Mouse (Mus musculus): Measurements from ENCODE around the gene Fstl5.
"Not testable (repeated sequence)": the region's sequence is repeated elsewhere in the genome, so short reads cannot be mapped to it uniquely, and the experiment has no call there.

Fstl5 gene

GRCm38 (mm10) chr3:76074060-76074707, at the start of gene Fstl5:
Fstl5 (plus strand) TSS chr3:76074270.
- DNase-seq (ENCODE audit: low spot score) = peak; percentile 62

DNA sequence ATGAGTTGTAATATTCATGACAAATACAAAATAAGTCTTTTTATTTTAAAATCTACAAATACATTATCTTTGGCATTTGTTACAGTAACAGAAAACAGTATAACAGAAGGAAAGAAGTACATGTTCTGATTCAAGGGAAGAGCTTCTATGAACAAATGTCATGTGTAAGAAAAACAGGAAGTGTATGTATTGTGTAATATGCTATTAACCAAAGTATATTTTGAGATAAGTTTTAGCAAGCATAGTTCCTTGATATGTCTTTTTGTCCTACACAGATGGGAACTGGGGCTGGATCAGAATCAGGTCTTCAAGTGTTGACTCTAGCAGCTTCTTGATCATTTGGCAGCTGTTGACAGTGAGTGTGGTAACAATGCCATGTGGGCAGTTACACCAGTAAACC, 48.5 kb upstream of the Fstl5 start:
- no peak for DNase-seq (ENCODE audit: low spot score)

DNA sequence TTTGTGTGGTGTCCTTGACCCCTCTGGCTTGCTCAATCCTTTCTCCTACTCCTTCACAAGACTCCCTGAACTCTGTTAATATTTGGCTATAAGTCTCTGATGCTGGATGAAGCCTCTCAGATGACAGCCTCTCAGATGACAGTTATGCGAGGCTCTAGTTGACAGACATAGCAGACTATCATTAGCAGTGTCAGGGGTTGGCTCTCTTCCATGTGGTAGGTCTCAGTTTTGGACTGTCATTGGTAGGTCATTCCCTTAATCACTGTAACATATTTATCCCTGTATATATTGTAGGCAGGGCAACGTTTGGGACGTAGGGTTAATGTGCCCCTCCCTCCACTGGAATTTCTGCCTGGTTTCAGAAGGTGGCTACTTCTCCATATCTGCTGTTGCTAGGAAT, 22.9 kb upstream of the Fstl5 start:
- no peak for DNase-seq (ENCODE audit: low spot score)

GRCm38 (mm10) chr3:76061996-76062395, 12.1 kb upstream of the Fstl5 start:
- DNase-seq (ENCODE audit: low spot score) = no peak

DNA sequence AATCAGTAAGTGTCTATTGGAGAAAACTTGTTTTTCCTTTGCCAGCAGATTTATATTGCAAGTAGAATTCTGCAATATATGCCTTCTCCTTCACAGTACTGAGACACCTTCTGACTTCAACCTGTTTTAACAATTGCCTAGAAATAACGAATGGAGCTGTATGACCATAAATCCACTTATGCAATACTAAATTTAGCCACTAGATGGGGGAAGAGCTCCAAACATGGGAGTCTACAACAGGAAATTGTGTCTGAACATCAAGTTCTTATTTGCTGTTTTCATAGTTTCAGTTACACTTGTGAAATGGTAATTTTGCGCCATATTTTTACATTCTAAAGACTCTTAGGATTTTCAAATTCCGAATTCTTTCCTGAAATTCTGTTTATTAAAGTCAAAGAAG, 6.2 kb upstream of the Fstl5 start:
- DNase-seq (ENCODE audit: low spot score) = peak; percentile 79

DNA sequence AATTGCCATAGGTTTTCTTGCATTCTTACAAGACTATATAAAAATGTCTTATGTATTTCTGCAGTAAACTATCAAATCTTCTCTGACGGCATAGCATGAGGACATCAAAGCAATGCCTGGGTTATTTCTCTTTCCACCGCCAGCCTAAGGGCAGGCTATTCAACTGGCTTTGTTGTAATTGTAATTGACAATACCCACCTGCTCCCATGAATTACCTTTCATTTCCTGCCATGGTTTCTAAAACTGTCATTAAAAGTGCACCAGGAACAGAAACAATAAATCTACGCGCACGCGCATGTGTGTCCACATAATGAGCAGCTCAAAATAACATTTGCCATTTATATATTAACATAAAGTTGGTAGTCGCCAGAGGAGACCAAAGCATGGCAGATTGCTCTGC, 1.2 kb upstream of the Fstl5 start:
- DNase-seq (ENCODE audit: low spot score) = no peak

GRCm38 (mm10) chr3:76140445-76140844, 66.4 kb downstream of the Fstl5 start:
- no peak for DNase-seq (ENCODE audit: low spot score)

GRCm38 (mm10) chr3:76147846-76148245, 73.8 kb downstream of the Fstl5 start:
- no peak for DNase-seq (ENCODE audit: low spot score)

DNA sequence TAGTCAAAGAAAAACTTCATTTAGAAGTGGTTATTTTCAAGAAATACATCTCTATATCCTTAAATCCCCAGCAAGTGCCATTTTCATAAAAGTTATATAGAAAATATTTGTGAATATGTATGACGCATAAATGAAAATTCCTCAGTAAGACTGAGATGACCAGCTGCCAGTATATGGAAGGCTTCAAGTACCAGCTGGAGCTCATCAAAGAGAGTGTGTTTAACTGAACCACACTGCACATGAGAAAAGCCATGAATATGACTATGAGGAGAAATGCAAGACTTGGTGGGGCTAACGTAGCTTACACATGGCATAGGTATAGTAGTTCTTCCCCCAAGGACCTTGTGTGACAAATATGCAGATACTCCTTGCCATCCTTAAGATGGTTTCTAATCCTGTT, 164.8 kb downstream of the Fstl5 start:
- no peak for DNase-seq (ENCODE audit: low spot score)

GRCm38 (mm10) chr3:76251385-76251784, 177.3 kb downstream of the Fstl5 start:
- DNase-seq (ENCODE audit: low spot score) = no peak

DNA sequence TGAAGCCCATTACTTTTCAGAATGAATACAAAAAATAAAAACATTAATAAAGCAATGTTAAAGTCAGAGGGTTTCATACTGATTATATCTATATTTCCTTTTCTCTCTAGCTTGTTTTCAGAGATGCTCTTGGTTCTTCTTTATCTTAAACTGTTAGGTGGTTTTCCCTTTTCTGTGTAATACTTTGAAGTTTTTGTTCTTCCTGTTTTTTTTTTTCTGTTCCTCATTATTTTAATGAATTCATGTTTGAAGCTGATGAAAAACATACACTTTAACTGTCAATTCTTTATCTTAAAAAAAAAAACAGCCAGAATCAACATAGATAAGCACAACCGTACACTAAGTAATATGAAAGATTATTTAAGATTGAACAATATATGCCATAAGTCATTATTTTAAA, 218.9 kb downstream of the Fstl5 start:
- DNase-seq (ENCODE audit: low spot score) = no peak

DNA sequence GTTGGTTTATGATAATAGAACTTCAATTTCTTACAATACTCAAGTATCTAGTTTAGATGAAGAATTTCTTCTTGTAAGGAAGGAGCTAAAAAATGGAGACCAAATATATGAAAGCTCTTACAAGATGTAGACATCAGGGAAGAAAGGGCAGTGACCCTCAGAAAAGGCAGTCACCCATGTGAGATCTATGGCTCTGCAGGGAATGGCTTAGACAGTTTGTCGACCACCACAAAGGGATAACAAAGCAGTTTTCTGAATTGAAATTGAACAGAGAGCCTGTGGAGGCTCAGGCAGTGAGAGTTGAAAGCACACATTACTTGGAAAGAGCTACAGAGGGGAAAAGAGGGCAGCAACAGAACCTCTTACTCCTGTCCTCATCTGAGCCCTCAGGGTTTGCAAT, 220.3 kb downstream of the Fstl5 start:
- DNase-seq (ENCODE audit: low spot score) = no peak

- DNase-seq (ENCODE audit: low spot score) = no peak
These were observed 227.1 kb downstream of the Fstl5 start for GRCm38 (mm10) chr3:76301026-76301773.

GRCm38 (mm10) chr3:76316991-76317390, 242.9 kb downstream of the Fstl5 start:
- DNase-seq (ENCODE audit: low spot score) = no peak

DNA sequence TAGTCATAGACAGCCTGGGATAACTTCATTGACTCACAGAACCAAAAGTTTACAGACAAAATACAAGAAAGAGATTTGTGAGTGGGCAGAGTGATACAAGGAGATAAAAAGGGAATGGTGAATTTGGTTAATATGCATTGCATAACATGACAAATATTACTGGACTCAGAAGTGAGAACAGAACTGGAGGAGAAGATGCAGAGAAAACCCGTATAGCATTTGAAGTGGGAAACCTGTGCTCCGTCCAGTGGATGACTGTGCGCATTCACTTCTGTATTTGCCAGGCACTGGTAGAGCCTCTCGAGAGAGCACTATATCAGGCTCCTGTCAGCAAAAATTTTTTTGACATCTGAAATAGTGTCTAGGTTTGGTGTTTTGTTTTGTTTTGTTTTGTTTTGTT, 245.5 kb downstream of the Fstl5 start:
- no peak for DNase-seq (ENCODE audit: low spot score)

DNA sequence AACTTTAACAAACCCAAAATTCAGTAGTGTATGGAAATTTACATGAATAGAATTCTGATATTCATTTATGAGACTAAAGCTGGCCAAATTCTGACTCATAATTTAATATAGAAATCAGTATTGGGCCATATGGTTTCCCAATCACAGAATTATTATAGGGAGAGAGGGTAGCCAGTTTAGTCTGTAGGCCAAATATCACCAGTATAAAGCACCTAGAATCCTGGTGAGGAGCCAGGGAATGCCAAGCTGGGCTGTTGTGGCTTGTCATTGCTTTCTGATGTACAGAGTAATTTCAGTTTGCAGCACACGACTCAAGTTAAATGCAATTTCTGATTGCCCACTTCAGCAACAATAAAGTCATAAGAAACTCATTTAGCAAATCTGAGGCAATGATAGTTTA, 248.4 kb downstream of the Fstl5 start:
- DNase-seq (ENCODE audit: low spot score) = no peak

- no peak for DNase-seq (ENCODE audit: low spot score)
These were observed 262.9 kb downstream of the Fstl5 start for GRCm38 (mm10) chr3:76336922-76337321.

- no peak for DNase-seq (ENCODE audit: low spot score)
These were observed 292.9 kb downstream of the Fstl5 start for GRCm38 (mm10) chr3:76367000-76367399.

DNA sequence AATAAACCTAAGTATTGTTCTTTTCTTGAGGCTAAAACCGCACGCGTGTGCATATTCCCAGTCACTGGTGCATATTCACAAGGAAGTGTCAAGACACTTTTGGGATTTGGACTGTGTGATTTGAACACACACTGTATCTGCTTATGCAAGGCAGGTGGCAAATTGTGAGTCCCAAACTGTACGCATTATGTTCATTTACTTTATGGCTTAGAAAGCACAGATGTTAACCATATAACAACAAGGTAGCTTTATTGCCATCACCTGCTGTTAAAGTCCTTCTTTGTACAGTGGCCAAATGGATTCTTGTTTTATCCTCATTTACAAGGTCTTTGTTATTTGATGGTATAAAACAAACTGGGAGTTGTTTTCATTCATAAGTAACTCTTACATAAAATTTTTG, 295.8 kb downstream of the Fstl5 start:
- no peak for DNase-seq (ENCODE audit: low spot score)

DNA sequence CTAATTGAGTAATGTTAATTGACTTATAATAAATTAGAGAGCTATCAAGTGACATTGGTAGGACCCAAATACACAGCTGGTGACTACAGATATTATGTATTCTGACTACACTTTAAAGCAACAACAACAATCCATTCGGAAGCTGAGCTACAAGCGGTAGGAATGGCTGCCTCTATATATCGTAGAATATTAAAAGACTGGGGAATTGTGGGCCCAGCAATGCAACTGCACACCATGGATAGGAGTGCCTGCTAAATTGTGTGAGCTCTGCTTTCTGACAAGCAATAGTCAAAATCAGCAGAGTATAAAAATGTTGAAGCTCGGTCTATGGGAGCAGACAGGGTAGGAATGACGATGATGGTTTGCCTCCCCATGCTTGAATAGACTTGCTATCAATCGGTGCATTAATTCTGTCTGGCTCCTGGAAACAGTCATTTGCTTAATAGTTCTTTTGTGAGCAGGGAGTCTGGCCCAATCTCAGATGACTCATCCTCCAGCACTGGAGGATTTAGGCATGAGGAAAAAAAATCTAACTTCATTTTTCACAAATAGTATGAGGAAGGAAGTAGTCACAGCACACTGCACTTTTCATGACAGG, 354.8 kb downstream of the Fstl5 start:
- no peak for DNase-seq (ENCODE audit: low spot score)

DNA sequence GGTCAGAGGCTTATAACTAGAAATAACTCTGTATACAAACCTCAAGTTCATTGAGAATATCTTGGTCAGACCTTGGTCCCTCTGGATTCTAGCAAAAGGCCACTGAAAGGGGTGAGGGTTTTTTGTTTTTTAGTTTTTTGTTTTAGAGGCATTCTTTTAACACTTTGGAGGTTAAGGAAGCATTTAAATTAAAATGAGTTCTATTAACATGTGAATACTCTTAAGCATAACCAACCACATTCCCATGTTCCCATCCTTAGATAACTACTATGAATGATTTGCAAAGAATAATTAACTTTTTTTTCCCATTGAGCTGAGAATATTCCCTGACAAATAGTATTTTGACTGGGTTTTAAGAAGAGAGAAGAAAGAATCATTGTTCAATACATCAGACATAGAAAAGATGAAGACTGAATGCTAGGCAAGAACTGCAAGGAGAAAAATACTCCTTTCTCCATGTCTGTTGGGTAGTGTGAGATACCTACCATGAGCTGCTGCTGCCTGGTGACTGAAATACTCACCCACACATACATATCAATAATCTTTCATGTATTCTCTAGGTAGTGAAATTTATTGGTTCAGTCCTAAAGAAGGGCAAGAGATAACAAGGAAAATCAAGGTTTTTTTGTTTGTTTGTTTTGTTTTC, 393.3 kb downstream of the Fstl5 start:
- DNase-seq (ENCODE audit: low spot score) = no peak

- no peak for DNase-seq (ENCODE audit: low spot score)
These were observed 394.1 kb downstream of the Fstl5 start for GRCm38 (mm10) chr3:76468147-76468546.

- not testable (repeated sequence) for DNase-seq (ENCODE audit: low spot score)
These were observed 433.8 kb downstream of the Fstl5 start for GRCm38 (mm10) chr3:76507891-76508290.
